Mouse (Mus musculus) cerebellum, adult 2 months (tissue): ENCODE data around the gene Slc25a26.

Source experiments
- CTCF ChIP-seq: fragments of 200-500 bp; IDR thresholded peaks from 2 replicates; pipeline ENCODE4 v1.5.1; 2011; ENCODE audit warnings: low read depth, mild to moderate bottlenecking, control low read depth, low read length, moderate library complexity, borderline replicate concordance; ENCODE audit not compliant: insufficient read depth
- POLR2A ChIP-seq: fragments of 200-500 bp; IDR thresholded peaks from 2 replicates; pipeline ENCODE4 v1.6.1; 2011; ENCODE audit warnings: low read length, control low read depth, borderline replicate concordance; ENCODE audit not compliant: insufficient read depth

- TF ChIP-seq CTCF (no peak), POLR2A (no peak)
Observed at GRCm38 (mm10) chr6:94644641-94645040, 144.5 kb downstream of the Slc25a26 start.
